Comparison of ENCODE assay signal across 8 mouse cellular contexts in the genomic region with DNA sequence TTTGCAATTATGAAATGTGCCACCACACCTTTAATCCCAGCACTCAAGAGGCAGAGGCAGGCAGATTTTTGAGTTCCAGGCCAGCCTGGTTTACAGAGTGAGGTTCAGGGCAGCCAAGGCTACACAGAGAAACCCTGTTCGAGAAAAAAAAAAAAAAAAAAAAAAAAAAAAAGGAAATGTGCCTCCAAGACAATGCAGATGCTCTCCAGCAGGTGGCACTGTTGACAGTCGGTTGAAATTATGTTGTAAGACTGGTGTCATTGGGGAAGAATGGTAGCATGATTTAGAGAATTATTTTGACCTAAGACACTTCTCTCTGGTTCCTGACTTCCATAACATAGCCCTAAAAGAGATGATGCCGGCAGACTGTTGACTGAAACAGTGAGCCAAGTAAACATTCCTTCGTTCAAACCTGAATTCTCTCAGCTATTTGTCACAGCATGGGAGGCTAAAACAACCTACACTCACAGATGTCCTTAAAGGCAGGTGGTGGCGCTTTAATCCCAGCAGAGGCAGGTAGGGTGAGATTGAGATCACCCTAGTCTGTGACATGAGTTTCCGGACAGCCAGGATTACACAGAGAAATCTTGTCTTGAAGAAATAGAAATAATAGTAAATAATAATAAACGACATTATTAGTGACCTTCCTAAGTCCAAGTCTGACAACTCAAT.
A peak's percentile ranks its signal among the peaks of the same experiment; 100 is the strongest.
DNase-seq lines count a peak whose midpoint lies in the region; ATAC-seq and TF ChIP-seq lines count a peak whose summit lies in the region.

No protein-coding gene starts in this region.

- intact Hi-C loops in heart, adult 2 months (cut with DNase I), result no loop called here

- no peak for TF ChIP-seq EP300 in heart, adult 2 months (IDR thresholded peaks at IDR 0.05; ENCODE audit: insufficient read depth, low read depth, low read length)

- H3K9ac ChIP-seq in heart, adult 2 months (ENCODE audit: low read depth, low read length), result no peak overlapping the region
- H3K9ac ChIP-seq in midbrain, postnatal 0 days (replicated peaks; ENCODE audit: low read length, poor library complexity, severe bottlenecking), result no peak overlapping the region

- no peaks in the 10 kb centered on the region for H3K9me3 ChIP-seq in midbrain, postnatal 0 days (ENCODE audit: low read length)

- H3K27ac ChIP-seq in heart, adult 2 months, result no peak overlapping the region
- H3K27ac ChIP-seq in testis, adult 2 months (ENCODE audit: control insufficient read depth, insufficient read depth, low read depth, low read length), result no peak overlapping the region
- no peak overlapping the region for H3K27ac ChIP-seq in midbrain, postnatal 0 days (ENCODE audit: low read depth, low read length)

- WGBS in heart, adult 2 months, result 39% methylated on average over 7 of the region's 7 CpGs
- 48% methylated on average over 7 of the region's 7 CpGs for WGBS in midbrain, postnatal 0 days

- TF ChIP-seq POLR2A in heart, adult 2 months (IDR thresholded peaks at IDR 0.05; ENCODE audit: insufficient read depth, low read depth, low read length), result no peak
- no peak for TF ChIP-seq POLR2A in testis, adult 2 months (IDR thresholded peaks at IDR 0.05; ENCODE audit: control insufficient read depth, low read depth, low read length)

- DNase-seq in heart, adult 2 months, result peak in 1 of 2 experiments; percentile 20
- DNase-seq in heart, adult 11 months, result no peak
- no peak for DNase-seq in testis, postnatal 14 days (ENCODE audit: low spot score)
- DNase-seq in cerebellum, postnatal 10 days, result peak; percentile 71 to 77
- DNase-seq in kidney, postnatal 25 days, result peak; percentile 40 to 63
- peak; percentile 46 for DNase-seq in midbrain, postnatal 0 days (ENCODE audit: low spot score)

- H3K27me3 ChIP-seq in heart, adult 2 months (ENCODE audit: control insufficient read depth, insufficient read depth, low read length), result no peaks in the 10 kb centered on the region
- no peaks in the 10 kb centered on the region for H3K27me3 ChIP-seq in testis, adult 2 months (ENCODE audit: control insufficient read depth, insufficient read depth, low read length)
- no peaks in the 10 kb centered on the region for H3K27me3 ChIP-seq in midbrain, postnatal 0 days (ENCODE audit: insufficient read depth, low read length)

- no peak overlapping the region for H3K4me2 ChIP-seq in midbrain, postnatal 0 days (ENCODE audit: low read depth, low read length, poor library complexity, severe bottlenecking)

- no peak overlapping the region for H3K4me3 ChIP-seq in heart, adult 2 months
- H3K4me3 ChIP-seq in testis, adult 2 months (ENCODE audit: control insufficient read depth, low read depth, low read length), result no peak overlapping the region
- no peak overlapping the region for H3K4me3 ChIP-seq in midbrain, postnatal 0 days (ENCODE audit: low read depth, low read length)

- H3K4me1 ChIP-seq in heart, adult 2 months (ENCODE audit: control insufficient read depth, insufficient read depth, low read length), result no peaks in the 10 kb centered on the region
- no peaks in the 10 kb centered on the region for H3K4me1 ChIP-seq in testis, adult 2 months (ENCODE audit: control insufficient read depth, insufficient read depth, low read length)
- no peaks in the 10 kb centered on the region for H3K4me1 ChIP-seq in midbrain, postnatal 0 days (ENCODE audit: insufficient read depth, low read length)

- no peak for ATAC-seq in midbrain, postnatal 0 days (ENCODE audit: low FRiP score)
- no peak for ATAC-seq in inflammation-experienced regulatory T-cells, adult 6 months

- H3K36me3 ChIP-seq in heart, adult 2 months (ENCODE audit: control insufficient read depth, insufficient read depth, low read length), result no peaks in the 10 kb centered on the region
- no peaks in the 10 kb centered on the region for H3K36me3 ChIP-seq in testis, adult 2 months (ENCODE audit: control insufficient read depth, insufficient read depth, low read length)
- H3K36me3 ChIP-seq in midbrain, postnatal 0 days (ENCODE audit: insufficient read depth, low read length), result no peaks in the 10 kb centered on the region

- no peaks in the 10 kb centered on the region for H3K79me2 ChIP-seq in heart, adult 2 months (replicated peaks; ENCODE audit: control insufficient read depth, insufficient read depth, low read length)

- TF ChIP-seq CTCF in heart, adult 2 months (IDR thresholded peaks at IDR 0.05), result peak; percentile 64
- peak; percentile 4; the same call in 1 of the 2 replicates for TF ChIP-seq CTCF in testis, adult 2 months (IDR thresholded peaks at IDR 0.05; ENCODE audit: control insufficient read depth, insufficient read depth, insufficient replicate concordance, low read depth, low read length)
- TF ChIP-seq CTCF in midbrain, postnatal 0 days (IDR thresholded peaks at IDR 0.05), result peak; percentile 65

Comparison
In these comparisons a context has a peak if more than half of its experiments do, and no peak if none do; other contexts are left out.
1. DNase-seq: peak in cerebellum, postnatal 10 days (2 of 2), kidney, postnatal 25 days (2 of 2) and midbrain, postnatal 0 days (single experiment); none in heart, adult 11 months (single experiment) and testis, postnatal 14 days (single experiment).
2. CTCF ChIP-seq: peak in every context shown above with its lines; median percentile 65 in midbrain, postnatal 0 days; 64 in heart, adult 2 months; 4 in testis, adult 2 months.